Mouse (Mus musculus): ENCODE data around the gene Pex5. TPM values are rescaled to one million over a fixed set of nuclear protein-coding genes. Genes with fewer than 3 reads are reported as not detected.

Pex5 gene
- polyA plus RNA-seq, 1 experiment from 2014 or later: 32.3 TPM

DNA sequence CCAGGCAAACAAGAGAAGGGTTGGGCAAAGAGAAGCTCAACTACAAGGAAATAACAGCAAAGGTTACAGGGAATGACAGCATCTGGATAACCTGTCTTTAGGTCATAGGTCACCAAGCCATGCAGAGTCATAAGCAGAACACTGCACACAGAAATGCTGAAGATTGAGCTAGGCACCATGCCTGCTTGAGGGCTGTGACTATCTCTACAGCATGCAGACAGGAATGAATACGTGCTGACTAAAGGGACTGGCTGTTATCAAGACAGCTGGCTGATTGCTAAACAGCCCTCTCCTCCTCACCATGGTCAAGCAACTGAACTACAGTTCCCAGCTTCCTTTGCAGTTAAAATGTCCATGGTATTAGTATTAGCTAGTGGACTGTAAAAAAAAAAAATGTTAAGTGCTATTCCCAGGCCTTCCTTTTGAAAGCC is 9.2 kb upstream of the Pex5 start:
- Histone ChIP-seq H3K4me3 (ENCODE audit: low read depth, low read length) (no peak overlapping the region), H3K4me2 (replicated peaks; ENCODE audit: low read depth, low read length) (no peak overlapping the region), H3K36me3 (ENCODE audit: control insufficient read depth, insufficient read depth, low read length) (no peaks in the 10 kb centered on the region), H3K27ac (ENCODE audit: low read length) (no peak overlapping the region), H3K4me1 (ENCODE audit: control insufficient read depth, insufficient read depth, low read length) (no peaks in the 10 kb centered on the region), H3K27me3 (ENCODE audit: control insufficient read depth, insufficient read depth, low read length) (no peaks in the 10 kb centered on the region), H3K9me3 (ENCODE audit: control insufficient read depth, low read depth, low read length) (no peaks in the 10 kb centered on the region), H3K9ac (replicated peaks; ENCODE audit: low read depth, low read length) (no peak overlapping the region)
- 35% methylated on average over 1 of the region's 1 CpGs for WGBS
- no peak for ATAC-seq (ENCODE audit: insufficient number of reproducible peaks, insufficient read depth, low FRiP score, low read depth)

DNA sequence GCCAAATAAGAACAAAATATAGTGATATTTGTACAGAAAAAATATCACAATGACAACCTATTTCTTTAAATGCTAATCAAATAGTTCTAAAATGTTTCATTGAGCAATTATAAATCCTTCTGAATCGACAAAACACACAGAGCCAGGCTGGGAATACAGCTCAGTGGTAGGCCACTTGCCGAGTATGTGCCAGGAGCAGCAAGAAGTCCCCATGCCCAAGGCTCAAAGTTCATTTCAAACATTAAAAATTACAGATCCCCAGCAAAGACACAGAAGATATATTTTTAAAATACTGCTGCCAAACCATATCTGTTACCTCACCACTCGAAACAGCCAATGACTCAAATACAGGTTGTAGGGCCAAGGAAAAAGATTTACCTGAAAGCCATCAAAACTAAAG is 3.8 kb upstream of the Pex5 start:
- no peak overlapping the region for H3K9ac ChIP-seq (replicated peaks; ENCODE audit: low read depth, low read length)
- ATAC-seq (ENCODE audit: insufficient number of reproducible peaks, insufficient read depth, low FRiP score, low read depth): no peak
- WGBS: 88% methylated on average over 3 of the region's 3 CpGs

DNA sequence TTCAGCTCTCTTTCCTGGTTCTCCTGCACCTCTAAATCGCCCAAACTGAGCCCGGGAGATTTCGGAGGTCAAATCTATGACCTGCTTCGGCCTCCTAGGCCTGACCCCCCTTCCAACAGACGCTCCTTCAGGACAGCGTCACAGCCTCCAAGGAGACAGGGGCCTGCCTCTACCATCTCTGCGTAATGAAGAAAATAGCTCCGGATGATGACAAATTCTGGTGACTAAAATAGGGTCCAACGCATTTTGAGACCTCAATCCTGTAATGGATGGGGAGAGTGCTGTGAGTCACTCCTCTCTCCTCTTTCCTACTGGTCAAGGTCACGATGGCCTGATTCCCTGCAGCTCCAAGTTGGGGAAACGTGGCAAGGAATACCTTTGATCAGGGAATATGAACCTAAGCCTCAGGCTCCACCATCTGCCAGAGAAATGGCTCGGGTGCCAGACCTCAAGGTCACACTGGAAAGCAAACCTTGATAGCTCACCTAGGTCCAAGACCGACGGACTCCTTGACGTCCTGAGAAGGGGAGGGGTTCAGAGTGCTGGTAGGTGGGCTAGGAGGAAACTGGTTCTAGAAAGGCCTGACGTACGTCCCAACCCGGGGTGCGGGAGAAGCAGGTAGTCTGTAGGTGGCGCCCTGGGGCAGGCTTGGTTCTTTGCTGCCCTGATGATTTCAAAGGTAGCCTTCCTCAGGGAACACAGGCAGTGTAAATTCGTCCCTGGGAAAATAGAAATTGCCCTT is 651 bp upstream of the Pex5 start:
- H3K4me3 ChIP-seq (ENCODE audit: low read depth, low read length): peak overlapping the region; percentile 84
- peaks cover 3% of the 10 kb centered on the region; the same call in 1 of the 2 replicates for H3K4me1 ChIP-seq (ENCODE audit: control insufficient read depth, insufficient read depth, low read length)
- 4% methylated on average over 21 of the region's 21 CpGs for WGBS
- peak overlapping the region; percentile 81 for H3K27ac ChIP-seq (ENCODE audit: low read length)
- no peaks in the 10 kb centered on the region for H3K27me3 ChIP-seq (ENCODE audit: control insufficient read depth, insufficient read depth, low read length)
- peak overlapping the region; percentile 76 for H3K4me2 ChIP-seq (replicated peaks; ENCODE audit: low read depth, low read length)
- no peaks in the 10 kb centered on the region for H3K9me3 ChIP-seq (ENCODE audit: control insufficient read depth, low read depth, low read length)
- H3K9ac ChIP-seq (replicated peaks; ENCODE audit: low read depth, low read length): peak overlapping the region; percentile 40; the same call in 1 of the 2 replicates
- H3K36me3 ChIP-seq (ENCODE audit: control insufficient read depth, insufficient read depth, low read length): peaks cover 16% of the 10 kb centered on the region
- ATAC-seq (ENCODE audit: insufficient number of reproducible peaks, insufficient read depth, low FRiP score, low read depth): peak; percentile 48; the same call in 1 of the 2 replicates

More for the DNA sequence above, 3.8 kb upstream of the Pex5 start:
- H3K4me3 ChIP-seq (ENCODE audit: low read depth, low read length): no peak overlapping the region
- no peaks in the 10 kb centered on the region; the same call in 1 of the 2 replicates for H3K4me1 ChIP-seq (ENCODE audit: control insufficient read depth, insufficient read depth, low read length)
- H3K4me2 ChIP-seq (replicated peaks; ENCODE audit: low read depth, low read length): no peak overlapping the region
- no peak overlapping the region for H3K27ac ChIP-seq (ENCODE audit: low read length)
- no peaks in the 10 kb centered on the region for H3K9me3 ChIP-seq (ENCODE audit: control insufficient read depth, low read depth, low read length)
- no peaks in the 10 kb centered on the region for H3K27me3 ChIP-seq (ENCODE audit: control insufficient read depth, insufficient read depth, low read length)
- no peaks in the 10 kb centered on the region for H3K36me3 ChIP-seq (ENCODE audit: control insufficient read depth, insufficient read depth, low read length)

DNA sequence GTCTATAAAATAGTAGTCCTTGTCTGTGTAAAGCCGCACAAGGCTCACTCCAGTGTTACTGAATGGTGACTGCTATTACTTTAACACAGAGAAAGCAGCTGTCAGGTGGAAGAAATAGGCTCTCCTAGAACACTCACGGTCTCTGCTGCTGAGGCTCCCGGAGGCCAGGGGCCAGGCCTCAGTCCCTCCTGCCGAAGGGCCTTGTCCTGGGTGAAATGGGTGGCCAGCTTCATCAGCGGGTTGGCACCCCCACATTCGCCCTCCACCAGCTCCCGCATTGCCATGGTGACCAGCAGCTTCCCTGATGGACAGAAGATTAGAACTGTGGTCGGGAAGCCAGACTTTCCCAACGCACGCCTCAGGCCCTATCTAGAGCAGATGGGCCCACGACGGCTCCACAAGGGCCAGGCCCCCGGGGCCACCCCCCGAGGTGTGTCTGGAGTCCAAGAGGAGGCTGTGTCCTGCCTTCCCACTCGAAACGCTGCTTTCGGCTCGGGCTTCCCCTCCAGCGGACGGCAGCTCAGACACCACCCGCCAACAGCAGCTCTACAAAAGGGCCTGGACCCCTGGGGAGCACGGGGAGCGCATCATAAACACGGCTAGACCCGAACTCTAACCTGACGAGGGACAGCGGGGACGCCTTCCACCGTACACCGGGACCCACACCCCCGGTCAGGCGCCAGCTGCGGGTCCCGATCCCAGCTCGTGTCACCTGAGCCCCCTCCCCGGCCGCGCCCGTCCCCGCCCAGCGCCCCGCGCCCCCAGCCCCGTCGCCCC is 529 bp downstream of the Pex5 start:
- Histone ChIP-seq H3K36me3 (ENCODE audit: control insufficient read depth, insufficient read depth, low read length) (peaks cover 16% of the 10 kb centered on the region), H3K9ac (replicated peaks; ENCODE audit: low read depth, low read length) (peak overlapping the region; percentile 79), H3K4me3 (ENCODE audit: low read depth, low read length) (peak overlapping the region; percentile 84), H3K4me1 (ENCODE audit: control insufficient read depth, insufficient read depth, low read length) (peaks cover 3% of the 10 kb centered on the region; the same call in 1 of the 2 replicates), H3K4me2 (replicated peaks; ENCODE audit: low read depth, low read length) (peak overlapping the region; percentile 68), H3K27me3 (ENCODE audit: control insufficient read depth, insufficient read depth, low read length) (no peaks in the 10 kb centered on the region), H3K9me3 (ENCODE audit: control insufficient read depth, low read depth, low read length) (no peaks in the 10 kb centered on the region), H3K27ac (ENCODE audit: low read length) (peak overlapping the region; percentile 44)
- 2% methylated on average over 36 of the region's 45 CpGs for WGBS
- peak; percentile 23 for ATAC-seq (ENCODE audit: insufficient number of reproducible peaks, insufficient read depth, low FRiP score, low read depth)

DNA sequence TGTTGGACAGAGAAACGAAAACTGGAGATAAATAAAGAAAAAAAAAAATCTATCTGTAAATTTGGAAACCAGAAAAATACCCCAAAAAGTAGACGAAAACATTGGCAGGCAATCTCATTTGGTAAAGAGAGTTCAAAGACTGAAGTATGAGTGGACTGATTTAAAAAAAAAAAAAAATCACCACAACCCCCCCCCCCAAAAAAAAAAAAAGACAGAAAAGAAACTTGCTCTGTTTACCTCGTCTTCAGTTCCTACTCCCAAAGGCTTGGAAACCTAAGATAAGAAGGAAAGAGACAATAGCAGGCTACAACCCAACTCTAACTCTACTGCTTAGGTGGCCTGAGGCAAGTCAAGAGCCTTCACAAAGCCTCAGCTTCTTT is 1.1 kb downstream of the Pex5 start:
- H3K27ac ChIP-seq (ENCODE audit: low read length): no peak overlapping the region
- H3K4me2 ChIP-seq (replicated peaks; ENCODE audit: low read depth, low read length): peak overlapping the region; percentile 68
- H3K27me3 ChIP-seq (ENCODE audit: control insufficient read depth, insufficient read depth, low read length): no peaks in the 10 kb centered on the region
- WGBS: 48% methylated on average over 3 of the region's 3 CpGs
- ATAC-seq (ENCODE audit: insufficient number of reproducible peaks, insufficient read depth, low FRiP score, low read depth): no peak
- peak overlapping the region; percentile 84 for H3K4me3 ChIP-seq (ENCODE audit: low read depth, low read length)
- H3K4me1 ChIP-seq (ENCODE audit: control insufficient read depth, insufficient read depth, low read length): peaks cover 3% of the 10 kb centered on the region; the same call in 1 of the 2 replicates
- peak overlapping the region; percentile 79; the same call in 1 of the 2 replicates for H3K9ac ChIP-seq (replicated peaks; ENCODE audit: low read depth, low read length)
- H3K9me3 ChIP-seq (ENCODE audit: control insufficient read depth, low read depth, low read length): no peaks in the 10 kb centered on the region
- peaks cover 16% of the 10 kb centered on the region for H3K36me3 ChIP-seq (ENCODE audit: control insufficient read depth, insufficient read depth, low read length)

DNA sequence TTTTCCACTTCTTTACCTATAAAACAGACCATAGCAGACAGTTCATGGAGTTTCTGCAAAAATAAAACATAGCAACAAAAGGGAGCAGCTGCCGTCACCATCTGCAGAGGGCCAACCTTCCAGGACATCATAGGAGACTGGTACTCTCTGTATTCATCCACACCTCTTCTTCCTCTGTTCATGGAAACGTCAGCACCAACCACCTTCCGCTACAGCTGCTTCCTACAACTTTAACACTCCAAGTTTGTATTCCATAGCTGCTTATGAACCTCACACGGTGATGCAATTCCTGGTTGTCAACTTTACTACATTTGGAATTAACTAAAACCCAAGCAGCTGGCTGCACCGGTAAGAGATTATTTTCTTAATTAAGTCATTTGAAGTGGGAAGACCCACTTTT is 6.5 kb downstream of the Pex5 start:
- no peak for ATAC-seq (ENCODE audit: insufficient number of reproducible peaks, insufficient read depth, low FRiP score, low read depth)
- Histone ChIP-seq H3K9ac (replicated peaks; ENCODE audit: low read depth, low read length) (no peak overlapping the region), H3K9me3 (ENCODE audit: control insufficient read depth, low read depth, low read length) (no peaks in the 10 kb centered on the region), H3K4me2 (replicated peaks; ENCODE audit: low read depth, low read length) (no peak overlapping the region), H3K27me3 (ENCODE audit: control insufficient read depth, insufficient read depth, low read length) (no peaks in the 10 kb centered on the region), H3K27ac (ENCODE audit: low read length) (no peak overlapping the region), H3K4me1 (ENCODE audit: control insufficient read depth, insufficient read depth, low read length) (peaks cover under 1% of the 10 kb centered on the region; the same call in 1 of the 2 replicates), H3K36me3 (ENCODE audit: control insufficient read depth, insufficient read depth, low read length) (peaks cover 45% of the 10 kb centered on the region), H3K4me3 (ENCODE audit: low read depth, low read length) (no peak overlapping the region)
- 90% methylated on average over 5 of the region's 5 CpGs for WGBS

DNA sequence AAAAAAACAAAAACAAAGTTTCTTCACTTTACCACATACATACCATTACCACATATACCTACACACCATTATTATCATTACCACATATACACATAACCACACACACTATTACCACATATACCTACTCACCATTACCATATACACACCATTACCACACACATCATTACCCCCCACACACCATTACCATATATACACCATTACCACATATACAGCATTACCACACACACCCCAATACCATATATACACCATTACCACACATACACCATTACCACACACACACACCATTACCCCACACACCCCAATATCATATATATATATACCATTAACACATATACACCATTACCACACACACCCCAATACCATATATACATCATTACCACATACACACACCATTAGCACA is 7.7 kb downstream of the Pex5 start:
- Histone ChIP-seq H3K4me1 (ENCODE audit: control insufficient read depth, insufficient read depth, low read length) (no peaks in the 10 kb centered on the region), H3K36me3 (ENCODE audit: control insufficient read depth, insufficient read depth, low read length) (peaks cover 42% of the 10 kb centered on the region; the same call in 1 of the 2 replicates), H3K27me3 (ENCODE audit: control insufficient read depth, insufficient read depth, low read length) (no peaks in the 10 kb centered on the region), H3K27ac (ENCODE audit: low read length) (no peak overlapping the region), H3K9ac (replicated peaks; ENCODE audit: low read depth, low read length) (no peak overlapping the region), H3K4me3 (ENCODE audit: low read depth, low read length) (no peak overlapping the region), H3K4me2 (replicated peaks; ENCODE audit: low read depth, low read length) (no peak overlapping the region), H3K9me3 (ENCODE audit: control insufficient read depth, low read depth, low read length) (no peaks in the 10 kb centered on the region)
- ATAC-seq (ENCODE audit: insufficient number of reproducible peaks, insufficient read depth, low FRiP score, low read depth): no peak

DNA sequence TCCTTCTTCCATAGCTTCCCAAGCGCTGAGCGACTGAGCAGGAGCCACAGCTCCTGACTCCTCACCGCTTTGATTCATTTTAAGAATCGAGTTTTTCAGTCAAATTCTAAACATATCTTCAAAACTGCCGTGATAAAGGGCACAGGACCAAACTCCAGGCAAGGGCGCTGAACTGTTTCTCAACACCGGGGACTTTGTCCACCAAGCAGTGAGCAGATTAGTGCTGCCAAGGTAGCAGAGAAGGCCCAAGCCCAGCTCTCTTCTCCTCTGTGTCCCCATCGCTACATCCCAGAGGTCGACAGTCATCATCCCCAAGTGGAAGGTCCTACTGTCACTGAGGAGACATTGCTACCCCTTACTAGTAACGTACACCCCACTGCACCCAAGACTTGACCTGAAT is 8.5 kb downstream of the Pex5 start:
- no peak overlapping the region for H3K9ac ChIP-seq (replicated peaks; ENCODE audit: low read depth, low read length)
- H3K4me3 ChIP-seq (ENCODE audit: low read depth, low read length): no peak overlapping the region
- H3K9me3 ChIP-seq (ENCODE audit: control insufficient read depth, low read depth, low read length): no peaks in the 10 kb centered on the region
- H3K4me2 ChIP-seq (replicated peaks; ENCODE audit: low read depth, low read length): no peak overlapping the region
- no peak overlapping the region for H3K27ac ChIP-seq (ENCODE audit: low read length)
- ATAC-seq (ENCODE audit: insufficient number of reproducible peaks, insufficient read depth, low FRiP score, low read depth): no peak
- H3K27me3 ChIP-seq (ENCODE audit: control insufficient read depth, insufficient read depth, low read length): no peaks in the 10 kb centered on the region
- H3K4me1 ChIP-seq (ENCODE audit: control insufficient read depth, insufficient read depth, low read length): no peaks in the 10 kb centered on the region
- H3K36me3 ChIP-seq (ENCODE audit: control insufficient read depth, insufficient read depth, low read length): peaks cover 38% of the 10 kb centered on the region; the same call in 1 of the 2 replicates
- WGBS: 93% methylated on average over 10 of the region's 10 CpGs

All from stomach, embryonic 14.5 days (tissue).